Mouse (Mus musculus) lung, embryonic 14.5 days (tissue): ENCODE measurements around the gene Hnrnpdl. TPM values are rescaled to one million over a fixed set of nuclear protein-coding genes. Genes with fewer than 3 reads are reported as not detected.

Experiments used
- ATAC-seq: fragments of 200-750 bp; cut with Nextera tagmentation; 2 replicates; pipeline ENCODE4 v1.8.0; 2017; ENCODE audit warnings: mild to moderate bottlenecking, moderate TSS enrichment, moderate library complexity; ENCODE audit not compliant: insufficient read depth
- DNase-seq: peaks from one replicate; pipeline ENCODE4 v3.0.0-alpha.2; 2015
- H3K27ac ChIP-seq: fragments of 300-500 bp; sonication (generic); 2 replicates; pipeline ENCODE4 v1.5.1; 2014; ENCODE audit warnings: low read depth, mild to moderate bottlenecking, moderate library complexity
- H3K27me3 ChIP-seq: fragments of 300-500 bp; sonication (generic); 2 replicates; pipeline ENCODE4 v1.6.1; 2014; ENCODE audit warnings: low read length, control low read depth; ENCODE audit not compliant: insufficient read depth
- H3K36me3 ChIP-seq: fragments of 300-500 bp; sonication (generic); 2 replicates; pipeline ENCODE4 v1.6.1; 2014; ENCODE audit warnings: control low read depth; ENCODE audit not compliant: insufficient read depth
- H3K4me1 ChIP-seq: fragments of 300-500 bp; sonication (generic); 2 replicates; pipeline ENCODE4 v1.6.1; 2014; ENCODE audit warnings: antibody characterized with exemption, control low read depth; ENCODE audit not compliant: insufficient read depth
- H3K4me2 ChIP-seq: fragments of 300-500 bp; sonication (generic); 2 replicates; pipeline ENCODE4 v1.6.1; 2014; ENCODE audit warnings: mild to moderate bottlenecking
- H3K4me3 ChIP-seq: fragments of 300-500 bp; sonication (generic); 2 replicates; pipeline ENCODE4 v1.5.1; 2014; ENCODE audit warnings: low read depth, low read length
- H3K9ac ChIP-seq: fragments of 300-500 bp; sonication (generic); 2 replicates; pipeline ENCODE4 v1.6.1; 2014
- H3K9me3 ChIP-seq: fragments of 300-500 bp; sonication (generic); 2 replicates; pipeline ENCODE4 v1.6.1; 2016; ENCODE audit warnings: low read depth, low read length, control low read depth
- CTCF ChIP-seq: IDR thresholded peaks from 2 replicates; pipeline ENCODE4 v1.5.1; 2016; ENCODE audit warnings: antibody characterized with exemption, low read depth
- WGBS: fragments of 180-500 bp; shearing (Covaris S2); extraction: QIAGEN DNeasy Blood & Tissue Kit; methylation state at CpG from one replicate; pipeline ENCODE4 v1.1.7; 2014; 5-methylcytosine and 5-hydroxymethylcytosine counted together
- polyA plus RNA-seq: library from polyadenylated mRNA; unstranded; fragments of >200 nt; fragmentation: Nextera tagmentation; extraction: Ambion mirVana; gene quantifications from 2 replicates; pipeline ENCODE4 v1.2.1, GENCODE M21; 2014

Gene Hnrnpdl
- polyA plus RNA-seq, 1 experiment from 2014 or later = 204 TPM

DNA sequence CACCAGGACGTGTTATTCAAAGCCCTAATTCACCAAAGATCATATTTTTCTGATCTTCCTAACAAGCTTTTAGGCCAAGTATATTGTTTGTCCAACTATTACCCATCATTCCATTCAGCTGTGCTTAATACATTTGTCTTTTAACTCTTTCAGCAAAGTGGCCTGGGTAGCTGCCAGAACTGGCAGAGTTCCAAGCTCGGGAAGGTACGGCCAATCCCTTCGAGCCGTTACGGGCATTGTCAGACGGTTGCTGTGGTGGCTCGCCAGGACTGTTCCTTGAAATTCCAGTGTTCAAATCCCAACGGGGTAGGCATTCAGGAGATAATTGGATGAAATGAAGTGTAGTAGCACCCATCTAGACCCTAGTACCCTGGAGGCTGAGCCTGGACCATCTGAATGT is 33.1 kb upstream of the Hnrnpdl start:
- peaks cover 39% of the 10 kb centered on the region for H3K36me3 ChIP-seq
- H3K4me3 ChIP-seq = no peak overlapping the region
- H3K27me3 ChIP-seq = no peaks in the 10 kb centered on the region
- DNase-seq = no peak
- no peak overlapping the region for H3K9ac ChIP-seq
- no peak overlapping the region for H3K4me2 ChIP-seq
- H3K4me1 ChIP-seq = no peaks in the 10 kb centered on the region
- no peak overlapping the region for H3K27ac ChIP-seq
- no peak for ATAC-seq
- 70% methylated on average over 9 of the region's 9 CpGs for WGBS
- no peaks in the 10 kb centered on the region for H3K9me3 ChIP-seq
- TF ChIP-seq CTCF = no peak

DNA sequence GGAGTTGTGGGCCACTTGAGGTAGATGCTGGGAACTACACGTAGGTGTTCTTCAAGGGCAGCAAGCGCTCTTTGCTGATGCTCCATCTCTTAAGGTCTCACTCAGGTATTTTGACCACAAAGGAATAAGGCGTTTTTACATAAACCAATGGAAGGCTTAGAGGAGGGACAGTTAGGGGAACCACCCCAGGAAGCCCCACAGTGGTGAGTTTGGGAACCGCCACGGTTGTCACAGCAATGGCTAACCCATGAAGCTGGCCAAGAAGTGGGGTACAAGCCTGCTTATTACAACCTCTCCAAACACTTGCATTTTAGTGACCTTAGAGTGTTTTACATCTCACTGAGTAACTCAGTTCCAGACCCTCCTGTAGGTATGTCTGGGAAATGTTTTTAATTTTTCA is 32.1 kb upstream of the Hnrnpdl start:
- H3K27me3 ChIP-seq = no peaks in the 10 kb centered on the region
- peaks cover 42% of the 10 kb centered on the region for H3K36me3 ChIP-seq
- WGBS = 86% methylated on average over 5 of the region's 5 CpGs
- no peak for DNase-seq
- H3K4me2 ChIP-seq = no peak overlapping the region
- no peak overlapping the region for H3K4me3 ChIP-seq
- H3K9ac ChIP-seq = no peak overlapping the region
- no peak for ATAC-seq
- H3K27ac ChIP-seq = no peak overlapping the region; the same call in 1 of the 2 replicates
- no peak for TF ChIP-seq CTCF
- H3K4me1 ChIP-seq = no peaks in the 10 kb centered on the region
- H3K9me3 ChIP-seq = no peaks in the 10 kb centered on the region

DNA sequence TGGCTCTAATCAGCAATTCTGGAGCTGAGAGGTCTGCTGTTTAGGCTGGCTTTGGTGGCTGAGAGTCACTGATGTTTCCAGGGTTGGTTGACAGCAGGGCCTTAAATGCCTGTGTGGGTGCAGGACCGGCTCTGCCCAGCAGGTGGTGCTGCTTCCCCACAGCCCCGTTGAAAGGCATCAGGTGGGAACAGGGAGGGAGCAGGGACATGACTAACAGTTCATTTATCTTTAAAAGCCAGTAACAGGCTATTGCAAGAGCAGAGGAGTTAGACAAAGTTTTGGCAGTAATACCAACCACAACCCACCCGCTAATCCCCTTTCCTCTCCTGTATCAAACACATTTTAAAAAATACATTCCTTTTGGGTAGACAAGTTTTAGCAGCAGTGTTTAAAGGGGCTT is 30.8 kb upstream of the Hnrnpdl start:
- H3K27ac ChIP-seq = no peak overlapping the region
- no peaks in the 10 kb centered on the region for H3K4me1 ChIP-seq
- no peaks in the 10 kb centered on the region for H3K27me3 ChIP-seq
- H3K9me3 ChIP-seq = no peaks in the 10 kb centered on the region
- H3K36me3 ChIP-seq = peaks cover 46% of the 10 kb centered on the region
- no peak overlapping the region for H3K4me3 ChIP-seq
- WGBS = 10% methylated on average over 3 of the region's 3 CpGs
- peak; percentile 66; the same call in 1 of the 2 replicates for ATAC-seq
- H3K4me2 ChIP-seq = no peak overlapping the region
- DNase-seq = peak; percentile 90
- no peak overlapping the region for H3K9ac ChIP-seq
- TF ChIP-seq CTCF = peak; percentile 99

DNA sequence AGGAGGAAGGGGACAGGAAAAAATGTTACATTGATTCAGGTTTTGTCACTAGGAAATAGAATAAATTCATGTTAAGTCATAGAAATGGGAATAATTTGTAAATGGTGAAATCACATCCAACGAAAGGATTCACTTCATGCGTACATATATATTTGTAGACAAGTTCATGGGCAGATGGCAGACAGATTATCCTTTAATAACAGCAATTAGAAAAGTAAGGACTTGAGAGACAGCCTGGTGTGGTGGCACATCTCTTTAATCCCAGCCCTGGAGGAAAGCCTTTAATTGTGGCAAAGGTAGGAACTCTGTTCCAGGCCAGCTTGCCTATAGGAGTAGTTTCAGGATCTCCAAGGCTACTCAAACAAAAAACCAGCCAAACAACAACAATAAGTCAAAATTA is 30.1 kb upstream of the Hnrnpdl start:
- ATAC-seq (no peak), DNase-seq (no peak)
- Histone ChIP-seq H3K27ac (no peak overlapping the region), H3K4me1 (no peaks in the 10 kb centered on the region), H3K36me3 (peaks cover 46% of the 10 kb centered on the region), H3K9me3 (no peaks in the 10 kb centered on the region), H3K27me3 (no peaks in the 10 kb centered on the region), H3K4me3 (no peak overlapping the region), H3K9ac (no peak overlapping the region), H3K4me2 (no peak overlapping the region)
- WGBS = 93% methylated on average over 2 of the region's 2 CpGs
- TF ChIP-seq CTCF = no peak

DNA sequence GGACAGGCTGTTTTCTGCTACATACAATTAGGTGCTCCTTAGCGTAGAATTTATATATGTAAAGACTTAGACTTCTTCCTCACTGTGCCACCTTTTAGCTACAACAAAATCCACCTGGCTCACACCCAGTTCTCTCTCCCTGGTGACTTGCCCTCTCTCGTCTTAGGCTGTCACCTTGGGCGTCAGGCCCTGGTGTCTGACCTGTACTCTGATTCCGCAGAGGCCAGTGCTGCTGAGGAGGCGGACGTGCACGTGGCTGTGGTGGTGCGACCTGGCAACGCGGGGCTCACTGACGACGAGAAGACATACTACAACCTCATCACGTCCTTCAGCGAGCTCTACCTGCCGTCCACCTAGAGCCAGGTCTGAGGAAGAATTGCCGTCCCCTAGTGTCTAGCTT is 28.1 kb upstream of the Hnrnpdl start:
- 92% methylated on average over 16 of the region's 16 CpGs for WGBS
- Histone ChIP-seq H3K4me3 (no peak overlapping the region), H3K9me3 (no peaks in the 10 kb centered on the region), H3K4me1 (no peaks in the 10 kb centered on the region), H3K4me2 (no peak overlapping the region), H3K9ac (no peak overlapping the region), H3K36me3 (peaks cover 50% of the 10 kb centered on the region), H3K27me3 (no peaks in the 10 kb centered on the region), H3K27ac (no peak overlapping the region)
- TF ChIP-seq CTCF = no peak
- ATAC-seq = no peak
- no peak for DNase-seq

DNA sequence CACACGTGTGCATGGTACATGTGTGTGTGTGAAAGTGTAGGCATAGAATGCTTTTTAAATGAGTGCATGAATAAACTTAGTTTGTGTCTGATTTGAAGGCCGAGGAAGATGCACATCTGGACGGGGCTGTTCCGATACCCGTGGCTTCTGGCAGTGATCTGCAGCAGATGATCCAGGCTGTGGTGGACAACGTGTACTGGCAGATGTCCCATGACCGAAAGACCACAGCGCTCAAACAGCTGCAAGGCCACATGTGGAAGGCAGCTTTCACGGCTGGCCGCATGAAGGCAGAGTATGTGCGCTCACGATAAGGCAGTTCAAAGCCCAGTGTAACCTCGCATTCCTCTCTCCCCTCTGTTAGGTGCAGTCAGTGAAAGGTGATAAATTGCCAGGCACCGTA is 21.4 kb upstream of the Hnrnpdl start:
- ATAC-seq (no peak), DNase-seq (no peak)
- no peak overlapping the region for H3K9ac ChIP-seq
- peaks cover 57% of the 10 kb centered on the region for H3K36me3 ChIP-seq
- no peak overlapping the region for H3K4me3 ChIP-seq
- no peaks in the 10 kb centered on the region for H3K4me1 ChIP-seq
- no peak overlapping the region for H3K27ac ChIP-seq
- H3K4me2 ChIP-seq = no peak overlapping the region
- no peaks in the 10 kb centered on the region for H3K9me3 ChIP-seq
- WGBS = 84% methylated on average over 14 of the region's 14 CpGs
- no peak for TF ChIP-seq CTCF
- no peaks in the 10 kb centered on the region for H3K27me3 ChIP-seq

DNA sequence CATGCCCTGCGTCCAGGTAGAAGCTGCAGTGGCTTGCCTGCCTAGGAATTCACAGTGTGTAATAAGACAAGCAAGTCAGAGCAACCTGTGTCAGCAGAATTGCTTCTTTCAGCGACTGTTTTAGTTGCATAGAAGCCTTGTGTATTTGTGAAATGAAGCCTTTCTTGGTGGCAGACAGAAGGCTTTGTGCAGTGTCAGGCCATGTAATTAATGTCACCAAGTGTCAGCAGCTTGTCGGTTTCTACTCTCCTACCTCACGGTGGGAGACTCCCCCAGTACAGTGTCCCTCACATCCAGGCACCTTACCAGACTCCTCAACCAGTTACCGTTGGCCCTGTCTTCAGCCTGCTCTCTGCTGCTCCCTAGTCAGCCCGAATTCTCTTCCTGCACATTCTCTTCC is 19.9 kb upstream of the Hnrnpdl start:
- no peak overlapping the region for H3K27ac ChIP-seq
- DNase-seq (no peak), ATAC-seq (no peak)
- H3K4me2 ChIP-seq = no peak overlapping the region
- H3K36me3 ChIP-seq = peaks cover 51% of the 10 kb centered on the region
- H3K27me3 ChIP-seq = no peaks in the 10 kb centered on the region
- H3K4me3 ChIP-seq = no peak overlapping the region
- H3K9ac ChIP-seq = no peak overlapping the region
- TF ChIP-seq CTCF = no peak
- WGBS = 76% methylated on average over 6 of the region's 6 CpGs
- H3K9me3 ChIP-seq = no peaks in the 10 kb centered on the region
- H3K4me1 ChIP-seq = no peaks in the 10 kb centered on the region

DNA sequence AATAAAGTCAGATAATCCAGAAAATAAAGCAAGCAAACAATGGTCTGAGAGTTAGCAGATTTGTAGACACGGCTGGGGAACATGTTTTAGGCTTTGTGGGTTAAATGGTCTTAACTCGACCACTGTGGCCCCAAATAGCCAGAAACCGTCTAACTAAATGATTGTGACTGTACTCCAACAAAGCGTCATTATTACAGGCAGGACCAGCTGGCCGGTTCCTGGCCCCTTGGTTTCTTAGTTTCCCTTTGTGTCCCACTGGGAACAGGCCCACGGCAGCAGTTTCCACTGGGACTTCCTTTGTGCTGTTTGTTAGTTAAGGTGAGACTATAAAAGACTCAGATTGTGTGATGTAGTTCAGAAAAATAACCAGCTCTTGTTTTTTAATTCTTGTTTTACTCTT is 19.3 kb upstream of the Hnrnpdl start:
- no peak for ATAC-seq
- no peak for TF ChIP-seq CTCF
- Histone ChIP-seq H3K4me1 (no peaks in the 10 kb centered on the region), H3K4me2 (no peak overlapping the region), H3K36me3 (peaks cover 45% of the 10 kb centered on the region), H3K4me3 (no peak overlapping the region), H3K9me3 (no peaks in the 10 kb centered on the region), H3K27ac (no peak overlapping the region), H3K9ac (no peak overlapping the region), H3K27me3 (no peaks in the 10 kb centered on the region)
- 72% methylated on average over 6 of the region's 6 CpGs for WGBS
- no peak for DNase-seq
